Mouse (Mus musculus): ENCODE results near the gene Trim27.

GRCm38 (mm10) chr13:21244089-21244488 is 64.8 kb downstream of the Trim27 start:
- TF ChIP-seq EP300 (IDR thresholded peaks at IDR 0.05; ENCODE audit: low read depth) (no peak), CTCF (IDR thresholded peaks at IDR 0.05; ENCODE audit: low read depth) (no peak)
